Mouse (Mus musculus): Measurements from ENCODE around the gene Hist1h4d. TPM values are rescaled to one million over a fixed set of nuclear protein-coding genes. Genes with fewer than 3 reads are reported as not detected.
"Not testable (repeated sequence)": the region's sequence is repeated elsewhere in the genome, so short reads cannot be mapped to it uniquely, and the experiment has no call there.

Hist1h4d gene
- total RNA-seq (2021): 100 to 1,000 TPM; 302 to 338 TPM
- long read RNA-seq, experiment 1: 0 reads
- long read RNA-seq, experiment 2, partial matches to known transcripts: 0 of 1 reads
- long read RNA-seq, experiment 2, other reads (novel, unspliced or antisense): 0 of 1 reads

- peak; percentile 79 to 88 for DNase-seq (ENCODE audit: low spot score in 2 of 2)
Measured at GRCm38 (mm10) chr13:23581408-23582218, at the start of gene Hist1h4d. Gene Hist1h4d, plus strand, starts transcription at chr13:23581598.

- no peak for DNase-seq (ENCODE audit: low spot score in 2 of 2)
Measured at GRCm38 (mm10) chr13:23532262-23533075, 48.9 kb upstream of the Hist1h4d start.

DNA sequence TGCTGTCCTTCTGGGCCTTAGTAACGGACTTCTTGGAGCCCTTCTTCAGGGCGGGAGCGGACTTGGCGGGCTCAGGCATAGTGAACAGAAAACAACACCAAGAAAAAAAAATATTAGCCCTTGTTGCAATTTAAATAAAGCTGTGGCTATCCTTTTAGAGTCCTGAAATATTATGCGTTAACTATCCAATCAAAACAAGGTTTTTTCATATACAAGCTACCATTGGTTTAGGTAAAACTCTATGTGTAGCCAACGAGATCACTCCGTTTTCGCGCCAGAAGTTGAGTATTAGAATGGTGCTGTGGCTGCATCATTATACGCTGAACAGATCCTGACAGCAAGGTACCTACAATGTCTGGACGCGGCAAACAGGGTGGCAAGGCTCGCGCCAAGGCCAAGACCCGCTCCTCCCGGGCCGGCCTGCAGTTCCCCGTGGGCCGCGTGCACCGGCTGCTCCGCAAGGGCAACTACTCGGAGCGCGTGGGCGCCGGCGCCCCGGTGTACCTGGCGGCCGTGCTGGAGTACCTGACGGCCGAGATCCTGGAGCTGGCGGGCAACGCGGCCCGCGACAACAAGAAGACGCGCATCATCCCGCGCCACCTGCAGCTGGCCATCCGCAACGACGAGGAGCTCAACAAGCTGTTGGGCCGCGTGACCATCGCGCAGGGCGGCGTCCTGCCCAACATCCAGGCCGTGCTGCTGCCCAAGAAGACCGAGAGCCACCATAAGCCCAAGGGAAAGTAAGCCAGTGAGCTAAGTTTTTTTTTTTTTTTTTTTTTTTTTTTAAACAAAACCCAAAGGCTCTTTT is 47.6 kb upstream of the Hist1h4d start, which contains the start of gene Hist1h2af:
TSS of gene Hist1h2af (plus strand) at position 347 of the 808 bp plus-strand sequence.
- peak in 1 of 2 experiments; percentile 64 for DNase-seq (ENCODE audit: low spot score in 2 of 2)

- no peak for DNase-seq (ENCODE audit: low spot score in 2 of 2)
Measured at GRCm38 (mm10) chr13:23534368-23535131, 46.8 kb upstream of the Hist1h4d start.

GRCm38 (mm10) chr13:23535137-23536075 is 46.0 kb upstream of the Hist1h4d start, which contains the start of gene Hist1h3g:
Gene Hist1h3g, plus strand, starts transcription at chr13:23535422.
- peak; percentile 37 to 78 for DNase-seq (ENCODE audit: low spot score in 2 of 2)

GRCm38 (mm10) chr13:23536076-23536822 is 45.1 kb upstream of the Hist1h4d start:
- no peak for DNase-seq (ENCODE audit: low spot score in 2 of 2)

DNA sequence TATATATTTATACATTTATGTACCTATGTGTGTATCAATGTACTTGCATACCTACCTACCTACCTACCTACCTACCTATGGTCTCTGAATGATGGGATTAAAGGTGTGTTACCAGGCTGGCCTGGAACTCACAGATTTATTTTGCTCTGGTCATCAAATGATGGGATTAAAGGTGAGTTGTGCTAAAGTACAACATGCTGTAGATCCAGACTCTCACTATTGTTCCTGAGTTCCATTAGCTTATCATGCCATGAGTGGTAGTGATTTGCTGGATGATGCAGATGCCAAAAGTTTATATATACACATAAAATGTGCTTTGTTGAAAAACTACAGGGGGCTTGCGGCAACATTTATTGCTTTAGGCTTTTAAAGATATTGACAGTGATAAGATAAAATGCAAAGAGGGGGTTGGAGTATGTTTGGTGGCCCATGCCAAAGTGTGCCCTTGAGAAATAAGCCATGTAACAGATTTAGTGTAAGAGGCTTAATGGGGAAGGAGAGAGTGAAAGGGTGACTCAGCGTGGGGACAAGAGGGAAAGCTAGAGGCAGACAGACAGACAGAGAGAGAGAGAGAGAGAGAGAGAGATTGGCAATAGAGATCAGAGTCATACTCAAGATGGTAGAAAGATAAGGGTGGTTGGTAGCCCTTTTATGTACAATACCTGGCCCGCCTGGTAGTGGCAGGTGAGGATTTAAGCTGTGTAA is 44.2 kb upstream of the Hist1h4d start:
- DNase-seq (ENCODE audit: low spot score in 2 of 2): no peak

GRCm38 (mm10) chr13:23538249-23538648 is 43.1 kb upstream of the Hist1h4d start:
- no peak for DNase-seq (ENCODE audit: low spot score in 2 of 2)

GRCm38 (mm10) chr13:23539821-23540220 is 41.6 kb upstream of the Hist1h4d start:
- DNase-seq (ENCODE audit: low spot score in 2 of 2): not testable (repeated sequence)

DNA sequence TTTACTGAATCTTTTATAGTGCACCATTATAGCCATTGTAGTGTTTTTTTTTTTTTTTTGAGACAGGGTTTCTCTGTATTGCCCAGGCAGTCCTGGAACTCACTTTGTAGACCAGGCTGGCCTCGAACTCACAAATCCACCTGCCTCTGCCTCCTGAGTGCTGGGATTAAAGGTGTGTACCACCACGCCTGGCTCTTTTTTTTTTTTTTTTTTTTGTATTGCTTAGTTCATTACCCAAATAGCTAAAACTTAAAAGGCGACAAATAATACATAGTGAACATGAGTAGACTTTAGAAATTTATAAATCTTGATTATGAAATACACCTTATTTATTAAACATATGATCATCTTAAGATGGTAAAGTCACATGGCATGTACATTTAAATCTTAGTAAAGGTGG is 39.9 kb upstream of the Hist1h4d start:
- no peak for DNase-seq (ENCODE audit: low spot score in 2 of 2)

GRCm38 (mm10) chr13:23542225-23542980 is 39.0 kb upstream of the Hist1h4d start:
- DNase-seq (ENCODE audit: low spot score in 2 of 2): not testable (repeated sequence)

DNA sequence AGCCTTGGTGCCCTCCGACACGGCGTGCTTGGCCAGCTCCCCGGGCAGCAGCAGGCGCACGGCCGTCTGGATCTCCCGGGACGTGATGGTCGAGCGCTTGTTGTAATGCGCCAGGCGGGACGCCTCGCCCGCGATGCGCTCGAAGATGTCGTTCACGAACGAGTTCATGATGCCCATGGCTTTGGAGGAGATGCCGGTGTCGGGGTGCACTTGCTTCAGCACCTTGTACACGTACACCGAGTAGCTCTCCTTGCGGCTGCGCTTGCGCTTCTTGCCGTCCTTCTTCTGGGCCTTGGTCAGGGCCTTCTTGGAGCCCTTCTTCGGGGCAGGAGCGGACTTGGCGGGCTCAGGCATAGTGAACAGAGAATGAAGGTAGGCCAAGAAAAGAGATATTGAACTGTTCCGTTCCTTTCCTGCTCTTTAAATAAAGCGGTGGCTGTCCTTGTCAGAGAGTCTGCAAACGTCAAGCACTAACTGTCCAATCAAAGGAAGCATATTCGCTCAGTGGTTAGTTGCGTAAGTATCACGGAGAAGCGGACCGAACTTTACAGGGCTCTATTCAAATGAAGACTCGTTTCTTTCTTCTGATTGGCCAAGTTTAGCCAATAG is 38.3 kb upstream of the Hist1h4d start, which contains the start of gene Hist1h2bh:
TSS of gene Hist1h2bh (minus strand) at position 394 of the 609 bp plus-strand sequence.
- DNase-seq (ENCODE audit: low spot score in 2 of 2): peak in 1 of 2 experiments; percentile 34

GRCm38 (mm10) chr13:23543965-23544786 is 37.2 kb upstream of the Hist1h4d start, which contains the start of gene Hist1h3f:
Gene Hist1h3f, plus strand, starts transcription at chr13:23544052.
- peak in 1 of 2 experiments; percentile 63 for DNase-seq (ENCODE audit: low spot score in 2 of 2)

DNA sequence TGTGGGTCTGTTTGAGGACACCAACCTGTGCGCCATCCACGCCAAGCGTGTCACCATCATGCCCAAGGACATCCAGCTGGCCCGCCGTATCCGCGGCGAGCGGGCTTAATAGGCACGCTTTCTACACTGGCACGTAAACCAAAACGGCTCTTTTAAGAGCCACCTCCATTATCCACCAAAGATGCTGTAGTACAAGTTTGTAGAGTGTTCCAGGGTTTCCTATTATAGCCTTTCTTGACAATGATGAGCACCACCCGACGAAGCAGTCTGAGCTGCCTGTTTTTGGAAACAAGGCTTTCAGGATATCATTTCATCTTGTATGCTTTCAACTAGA is 36.6 kb upstream of the Hist1h4d start:
- DNase-seq (ENCODE audit: low spot score in 2 of 2): not testable (repeated sequence)

GRCm38 (mm10) chr13:23546694-23547093 is 34.7 kb upstream of the Hist1h4d start:
- no peak for DNase-seq (ENCODE audit: low spot score in 2 of 2)

All from gastrocnemius, postnatal 4 days (tissue).